Comparison of ENCODE assay signal across 11 mouse cellular contexts in the genomic region with DNA sequence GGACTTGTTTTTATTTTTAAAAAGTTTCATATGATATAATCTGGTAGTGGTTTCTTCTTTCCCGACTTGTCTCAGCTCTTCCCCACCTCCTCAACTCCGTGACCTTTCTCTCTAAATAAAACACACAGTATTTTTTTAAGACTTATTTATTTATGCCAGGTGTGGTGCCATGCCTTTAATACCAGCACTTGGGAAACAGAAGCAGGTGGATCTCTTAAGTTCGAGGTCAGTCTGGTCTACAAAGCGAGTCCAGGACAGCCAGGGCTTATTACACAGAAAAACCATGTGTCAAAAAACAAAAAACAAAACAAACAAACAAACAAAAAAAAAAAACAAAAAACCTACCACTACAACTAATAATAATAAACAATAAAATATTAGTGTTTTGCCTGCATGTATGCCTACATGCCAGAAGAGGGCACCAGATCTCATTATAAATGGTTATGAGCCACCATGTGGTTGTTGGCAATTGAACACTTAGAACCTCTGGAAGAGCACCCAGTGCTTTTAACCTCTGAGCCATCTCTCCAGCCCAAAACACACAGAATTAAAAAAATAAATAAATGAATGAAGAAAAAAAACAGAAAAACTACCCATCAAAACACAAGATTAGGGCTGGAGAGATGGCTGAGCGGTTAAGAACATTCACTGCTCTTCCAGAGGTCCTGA. TPM values are rescaled to one million over a fixed set of nuclear protein-coding genes. Genes with fewer than 3 reads are reported as not detected.
A peak's percentile ranks its signal among the peaks of the same experiment; 100 is the strongest.
DNase-seq lines count a peak whose midpoint lies in the region; ATAC-seq and TF ChIP-seq lines count a peak whose summit lies in the region.
"Had no signal": no experiment of that assay in that cellular context is flagged by ENCODE, and none has a peak within 500 bp of the region (broad histone marks: within the 10 kb centered on the region; RNA-seq: fewer than 3 reads in every experiment).

No protein-coding gene starts in this region.

- TF ChIP-seq CTCF in kidney, postnatal 0 days (IDR thresholded peaks at IDR 0.05; ENCODE audit: low read depth) = peak; percentile 86
- TF ChIP-seq CTCF in MEL (IDR thresholded peaks at IDR 0.05 in 2 of 3, conservative IDR thresholded peaks at IDR 0.05 in 1 of 3; ENCODE audit: control insufficient read depth in 1 of 3, insufficient read depth in 1 of 3, low read depth in 2 of 3, low read length in 3 of 3, poor library complexity in 1 of 3, severe bottlenecking in 1 of 3) = peak; percentile 38 to 78 (median 43)

- no peaks in the 10 kb centered on the region for H3K9me3 ChIP-seq in kidney, postnatal 0 days (replicated peaks; ENCODE audit: low read length)
- no peaks in the 10 kb centered on the region for H3K9me3 ChIP-seq in MEL (replicated peaks; ENCODE audit: insufficient read depth, low read length)
- H3K9me3 ChIP-seq: neural tube, embryonic 13.5 days had no signal

- no peaks in the 10 kb centered on the region for H3K27me3 ChIP-seq in kidney, postnatal 0 days (ENCODE audit: insufficient read depth, low read length)
- no peaks in the 10 kb centered on the region for H3K27me3 ChIP-seq in MEL (ENCODE audit: control insufficient read depth in 1 of 2, insufficient read depth in 2 of 2, low read length in 2 of 2)
- H3K27me3 ChIP-seq: neural tube, embryonic 13.5 days had no signal

- H3K4me3 ChIP-seq in kidney, postnatal 0 days (replicated peaks; ENCODE audit: low read depth, low read length) = no peak overlapping the region
- H3K4me3 ChIP-seq in MEL (ENCODE audit: control insufficient read depth in 1 of 2, insufficient read depth in 1 of 2, low read depth in 2 of 2, low read length in 2 of 2) = peak overlapping the region; percentile 80 to 93

- no peak overlapping the region for H3K4me2 ChIP-seq in kidney, postnatal 0 days (ENCODE audit: low read length)

- H3K9ac ChIP-seq in kidney, postnatal 0 days (ENCODE audit: low read depth, low read length) = no peak overlapping the region
- peak overlapping the region; percentile 93 for H3K9ac ChIP-seq in MEL (ENCODE audit: control insufficient read depth, low read depth, low read length, poor library complexity, severe bottlenecking)

- H3K79me2 ChIP-seq in MEL (ENCODE audit: control insufficient read depth, insufficient read depth, low read length, poor library complexity) = peaks cover 31% of the 10 kb centered on the region

- TF ChIP-seq EP300 in MEL (IDR thresholded peaks at IDR 0.05; ENCODE audit: low read depth in 1 of 2, low read length in 2 of 2) = no peak; a peak in 1 of 4 replicates

- DNase-seq in kidney, postnatal 0 days (ENCODE audit: low spot score) = peak; percentile 70
- DNase-seq in kidney, adult 11 months = no peak
- DNase-seq in MEL (ENCODE audit: low read depth, low spot score) = peak; percentile 82
- peak; percentile 49 for DNase-seq in mesoderm, embryonic 11.5 days (ENCODE audit: low read depth, low spot score)
- no peak for DNase-seq in frontal cortex, postnatal 36 days (ENCODE audit: low spot score in 2 of 2)
- no peak for DNase-seq in frontal cortex, postnatal 14 days (ENCODE audit: low spot score in 2 of 2)
- DNase-seq: cerebellum, adult 11 months; left cerebral cortex, postnatal 4 days; thymus, postnatal 25 days had no signal

- 0 out of 2 replicates have a peak, but pooled peaks cover 6% of the 10 kb centered on the region for H3K36me3 ChIP-seq in kidney, postnatal 0 days (ENCODE audit: insufficient read depth, low read length)
- peaks cover 0 to 12% of the 10 kb centered on the region in 2 experiments; a peak in 3 of 4 replicates for H3K36me3 ChIP-seq in MEL (ENCODE audit: control insufficient read depth in 1 of 2, insufficient read depth in 2 of 2, low read length in 2 of 2)

- WGBS in kidney, postnatal 0 days = 79% methylated on average over 5 of the region's 5 CpGs

- no peak overlapping the region for H3K27ac ChIP-seq in kidney, postnatal 0 days
- no peak overlapping the region; the same call in 1 of the 2 replicates for H3K27ac ChIP-seq in MEL (ENCODE audit: control insufficient read depth, low read depth, low read length)

- TF ChIP-seq RAD21 in MEL (IDR thresholded peaks at IDR 0.05; ENCODE audit: low read depth, low read length) = peak; percentile 70

- 0 out of 2 replicates have a peak, but pooled peaks cover 9% of the 10 kb centered on the region for H3K4me1 ChIP-seq in kidney, postnatal 0 days (replicated peaks; ENCODE audit: insufficient read depth, low read length)
- H3K4me1 ChIP-seq in MEL (ENCODE audit: control insufficient read depth in 1 of 2, insufficient read depth in 2 of 2, low read length in 2 of 2) = peaks cover 5 to 6% of the 10 kb centered on the region in 2 experiments; a peak in 3 of 4 replicates

- TF ChIP-seq POLR2A in MEL (IDR thresholded peaks at IDR 0.05; ENCODE audit: control insufficient read depth in 1 of 2, insufficient read depth in 1 of 2, low read depth in 1 of 2, low read length in 2 of 2, poor library complexity in 1 of 2) = no peak

- no peak for ATAC-seq in kidney, postnatal 0 days (replicated peaks; ENCODE audit: low FRiP score, low read depth)
- 0 out of 2 replicates have a peak, but pooled peaks have one; percentile 19 for ATAC-seq in common myeloid progenitor, adult 5-6 weeks (replicated peaks; ENCODE audit: low read depth, poor library complexity, severe bottlenecking)

TF ChIP-seq in MEL, 35 proteins besides CTCF, POLR2A, EP300 and RAD21:
- TF ChIP-seq SIN3A (IDR thresholded peaks at IDR 0.05; ENCODE audit: low read length) (peak; percentile 60), BHLHE40 (IDR thresholded peaks at IDR 0.05; ENCODE audit: borderline replicate concordance, low read depth, low read length) (no peak), ZC3H11A (IDR thresholded peaks at IDR 0.05; ENCODE audit: low read depth, low read length) (peak; percentile 69), GABPA (IDR thresholded peaks at IDR 0.05; ENCODE audit: low read depth, low read length) (no peak), ZNF384 (IDR thresholded peaks at IDR 0.05; ENCODE audit: low read depth, low read length) (peak; percentile 50; the same call in 1 of the 2 replicates), CHD2 (IDR thresholded peaks at IDR 0.05; ENCODE audit: low read length) (no peak), JUND (IDR thresholded peaks at IDR 0.05; ENCODE audit: low read depth, low read length) (0 out of 2 replicates have a peak, but pooled peaks have one; percentile 18), ZMIZ1 (IDR thresholded peaks at IDR 0.05; ENCODE audit: low read depth, low read length) (no peak), MAFK (IDR thresholded peaks at IDR 0.05; ENCODE audit: borderline replicate concordance, low read depth, low read length) (no peak), HCFC1 (IDR thresholded peaks at IDR 0.05; ENCODE audit: low read depth, low read length) (peak; percentile 62), TAL1 (IDR thresholded peaks at IDR 0.05; ENCODE audit: low read length) (no peak), ETS1 (IDR thresholded peaks at IDR 0.05; ENCODE audit: low read depth, low read length) (no peak), SMC3 (IDR thresholded peaks at IDR 0.05; ENCODE audit: low read depth, low read length) (peak; percentile 78), MAX (IDR thresholded peaks at IDR 0.05; ENCODE audit: low read length) (peak; percentile 53; the same call in 1 of the 2 replicates), TBP (IDR thresholded peaks at IDR 0.05; ENCODE audit: low read depth, low read length) (peak; percentile 47; the same call in 1 of the 2 replicates), ZKSCAN1 (IDR thresholded peaks at IDR 0.05; ENCODE audit: low read depth, low read length) (no peak), NELFE (IDR thresholded peaks at IDR 0.05; ENCODE audit: low read depth, low read length) (no peak), GATA1 (IDR thresholded peaks at IDR 0.05; ENCODE audit: low read depth, low read length) (no peak), MYC (IDR thresholded peaks at IDR 0.05; ENCODE audit: low read depth, low read length) (peak; percentile 96), MXI1 (IDR thresholded peaks at IDR 0.05; ENCODE audit: low read depth, low read length) (peak; percentile 65)
TF ChIP-seq in MEL: peak in this region for 10.

RNA-seq across cellular contexts. Expression of a gene that starts 1.4 kb away (rescaled TPM):
- 16.3 and 19.0 TPM in 2 replicates for polyA plus RNA-seq in kidney, postnatal 0 days (2015; fragmentation: Nextera tagmentation; extraction: Ambion mirVana)
- total RNA-seq in MEL (2012; rRNA removed) = 23.7 and 29.1 TPM in 2 replicates
- polyA plus RNA-seq in MEL (2012; ENCODE audit: insufficient read depth in 1 of 2, insufficient read length in 2 of 2, low read depth in 1 of 2, low replicate concordance in 2 of 2, missing spikeins in 1 of 2) = 10 to 100 TPM in 1 of 2 experiments, not detected in 1; 60.1 TPM
- total RNA-seq in common myeloid progenitor, adult 5-6 weeks (2017) = 27.5 and 30.3 TPM in 2 replicates

RNA-seq across cellular contexts. Expression of a gene that starts 20.6 kb away (rescaled TPM):
- 53.6 and 56.5 TPM in 2 replicates for polyA plus RNA-seq in kidney, postnatal 0 days (2015; fragmentation: Nextera tagmentation; extraction: Ambion mirVana)
- total RNA-seq in MEL (2012; rRNA removed) = 9.6 and 11.8 TPM in 2 replicates
- polyA plus RNA-seq in MEL (2012; ENCODE audit: insufficient read depth in 1 of 2, insufficient read length in 2 of 2, low read depth in 1 of 2, low replicate concordance in 2 of 2, missing spikeins in 1 of 2) = 10 to 100 TPM in 1 of 2 experiments, not detected in 1; 17.1 TPM
- total RNA-seq in common myeloid progenitor, adult 5-6 weeks (2017) = 11.4 and 19.4 TPM in 2 replicates

Comparison
In these comparisons a context has a peak if more than half of its experiments do, and no peak if none do; other contexts are left out.
1. DNase-seq: peak in kidney, postnatal 0 days (single experiment), MEL (single experiment) and mesoderm, embryonic 11.5 days (single experiment); none in kidney, adult 11 months (single experiment), frontal cortex, postnatal 36 days (0 of 2) and frontal cortex, postnatal 14 days (0 of 2).